Mouse (Mus musculus) heart, postnatal 10 days (tissue): ENCODE measurements around the gene 4933414I15Rik. TPM values are rescaled to one million over a fixed set of nuclear protein-coding genes. Genes with fewer than 3 reads are reported as not detected.

ENCODE experiments used
- DNase-seq, 2 experiments: peaks; one replicate each; pipeline ENCODE4 v3.0.0; 2021
- intact Hi-C: fragments of 180-260 bp; cut with DNase I; formaldehyde crosslinking; loops from one replicate; pipeline ENCODE4 v1.15.1; 2025
- total RNA-seq, 2 experiments: library from RNA; stranded (reverse); gene quantifications; 2 replicates each; pipeline ENCODE4 v1.2.3; 2021

Gene 4933414I15Rik
- not detected for total RNA-seq

- intact Hi-C loops = loop anchor here (5.0 kb wide), 1 partner anchor 319 kb away; the partner anchor contains the start of genes BC049762 and Clk4
- DNase-seq = no peak
These were observed at the start of gene 4933414I15Rik for GRCm38 (mm10) chr11:50943506-50943905. TSS of gene 4933414I15Rik (minus strand) at chr11:50943765.

- intact Hi-C loops = no loop called here
These were observed 38.1 kb upstream of the 4933414I15Rik start, which contains the start of gene Olfr1377 for GRCm38 (mm10) chr11:50981667-50982066. TSS of gene Olfr1377 (plus strand) at chr11:50981967.

GRCm38 (mm10) chr11:50977216-50977615, 33.7 kb upstream of the 4933414I15Rik start:
- intact Hi-C loops = no loop called here
- no peak for DNase-seq

More at GRCm38 (mm10) chr11:50981667-50982066, 38.1 kb upstream of the 4933414I15Rik start, which contains the start of gene Olfr1377:
- DNase-seq = no peak

- DNase-seq = no peak
- intact Hi-C loops = no loop called here
These were observed 22.7 kb upstream of the 4933414I15Rik start, which contains the start of gene Olfr1378 for GRCm38 (mm10) chr11:50966230-50966629. TSS of gene Olfr1378 (plus strand) at chr11:50966530.

- peak; percentile 5 to 30 for DNase-seq
- intact Hi-C loops = no loop called here
These were observed 21.3 kb upstream of the 4933414I15Rik start for GRCm38 (mm10) chr11:50964886-50965285.

- no peak for DNase-seq
- intact Hi-C loops = no loop called here
These were observed 10.1 kb upstream of the 4933414I15Rik start, which contains the start of gene Prop1 for GRCm38 (mm10) chr11:50953665-50954064. TSS of gene Prop1 (minus strand) at chr11:50953765.

- no peak for DNase-seq
These were observed 8.7 kb upstream of the 4933414I15Rik start for GRCm38 (mm10) chr11:50952290-50952689.

GRCm38 (mm10) chr11:50942386-50942785, 1.2 kb downstream of the 4933414I15Rik start:
- DNase-seq = no peak
- intact Hi-C loops = loop anchor here (5.0 kb wide), 1 partner anchor 320 kb away; the partner anchor contains the start of genes BC049762 and Clk4

More at GRCm38 (mm10) chr11:50952290-50952689, 8.7 kb upstream of the 4933414I15Rik start:
- intact Hi-C loops = no loop called here

- intact Hi-C loops = loop anchor here (1.0 to 10.0 kb wide), 4 partner anchors 94 to 595 kb away; partner anchors contain the start of genes BC049762, Clk4 and Zfp354a
- DNase-seq = peak; percentile 20 to 51
These were observed 3.8 kb downstream of the 4933414I15Rik start for GRCm38 (mm10) chr11:50939621-50940366.

- no peak for DNase-seq
- intact Hi-C loops = loop anchor here (2.0 to 10.0 kb wide), 2 partner anchors 120 to 596 kb away; partner anchors contain the start of gene Zfp354a
These were observed 5.1 kb downstream of the 4933414I15Rik start for GRCm38 (mm10) chr11:50938435-50938834.

GRCm38 (mm10) chr11:50932040-50932439, 11.5 kb downstream of the 4933414I15Rik start:
- intact Hi-C loops = loop anchor here (5.0 to 10.0 kb wide), 2 partner anchors 105 to 603 kb away; partner anchors contain the start of gene Zfp354c
- DNase-seq = no peak

- DNase-seq = peak; percentile 85
- intact Hi-C loops = loop anchor here (5.0 to 10.0 kb wide), 2 partner anchors 104 to 603 kb away; partner anchors contain the start of gene Zfp354c
These were observed 12.1 kb downstream of the 4933414I15Rik start, which contains the start of gene Zfp354b for GRCm38 (mm10) chr11:50931451-50931866. TSS of gene Zfp354b (minus strand) at chr11:50931633.

- intact Hi-C loops = loop anchor here (5.0 to 10.0 kb wide), 2 partner anchors 104 to 604 kb away; partner anchors contain the start of gene Zfp354c
These were observed 12.5 kb downstream of the 4933414I15Rik start for GRCm38 (mm10) chr11:50931021-50931420.

GRCm38 (mm10) chr11:50930469-50931014, 13.0 kb downstream of the 4933414I15Rik start:
- intact Hi-C loops = loop anchor here (5.0 to 10.0 kb wide), 2 partner anchors 103 to 604 kb away; partner anchors contain the start of gene Zfp354c
- peak; percentile 5 to 12 for DNase-seq

More at GRCm38 (mm10) chr11:50931021-50931420, 12.5 kb downstream of the 4933414I15Rik start:
- no peak for DNase-seq

GRCm38 (mm10) chr11:50915671-50916320, 27.8 kb downstream of the 4933414I15Rik start, which contains the start of gene Zfp2:
TSS of gene Zfp2 (minus strand) at chr11:50916165.
- intact Hi-C loops = loop anchor here (5.0 to 10.0 kb wide), 2 partner anchors 88 to 271 kb away; partner anchors contain the start of gene Zfp354c
- DNase-seq = peak; percentile 93 to 94

- intact Hi-C loops = loop anchor here (10.0 kb wide), 1 partner anchor 270 kb away; no protein-coding TSS in a partner anchor
- no peak for DNase-seq
These were observed 29.1 kb downstream of the 4933414I15Rik start for GRCm38 (mm10) chr11:50914461-50914860.

- intact Hi-C loops = loop anchor here (10.0 kb wide), 1 partner anchor 268 kb away; no protein-coding TSS in a partner anchor
- no peak for DNase-seq
These were observed 30.3 kb downstream of the 4933414I15Rik start for GRCm38 (mm10) chr11:50913301-50913700.

GRCm38 (mm10) chr11:50908136-50908535, 35.4 kb downstream of the 4933414I15Rik start:
- intact Hi-C loops = no loop called here
- no peak for DNase-seq

- intact Hi-C loops = no loop called here
- no peak for DNase-seq
These were observed 46.2 kb downstream of the 4933414I15Rik start for GRCm38 (mm10) chr11:50897359-50897758.

GRCm38 (mm10) chr11:50892441-50892840, 51.1 kb downstream of the 4933414I15Rik start:
- intact Hi-C loops = no loop called here
- peak in 1 of 2 experiments; percentile 16 for DNase-seq
